Mouse (Mus musculus): ENCODE measurements around the gene Sema6d. TPM values are rescaled to one million over a fixed set of nuclear protein-coding genes. Genes with fewer than 3 reads are reported as not detected.

Gene Sema6d
- polyA plus RNA-seq, 2 experiments, result 2.2 to 3.2 TPM

DNA sequence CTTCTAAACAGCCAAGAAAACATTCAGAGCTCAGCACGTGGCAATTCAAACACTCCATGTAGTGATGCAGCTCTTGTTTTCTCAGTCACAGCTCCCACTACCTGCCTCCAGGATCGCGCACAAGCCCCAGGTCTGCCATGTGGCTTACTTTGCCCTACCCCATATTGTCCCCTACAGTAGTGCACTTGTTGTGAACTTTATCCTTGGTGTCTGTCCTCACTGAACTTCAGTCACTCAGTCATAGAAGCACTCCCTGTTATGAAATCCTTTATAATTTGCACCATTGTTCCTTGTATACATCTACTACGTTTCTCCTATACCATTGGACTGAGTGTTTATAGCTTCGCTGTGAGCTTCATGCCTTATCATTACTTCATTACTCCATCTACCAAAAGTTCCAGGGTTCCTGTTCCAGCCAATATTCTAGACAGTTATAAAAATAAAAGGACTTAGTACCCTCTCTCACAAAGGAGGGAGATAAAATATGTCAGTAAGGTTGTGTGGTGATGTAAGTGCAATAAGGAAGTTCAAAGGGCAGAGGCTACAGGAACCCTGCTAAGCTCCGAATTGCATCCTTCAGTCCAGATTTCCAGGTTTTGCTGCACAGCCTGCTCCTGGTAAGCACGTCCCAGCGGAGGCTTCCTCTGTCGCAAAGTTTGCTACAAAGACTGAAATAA lies 512.1 kb downstream of the Sema6d start:
- Histone ChIP-seq H3K9ac (replicated peaks) (no peak overlapping the region), H3K36me3 (replicated peaks; ENCODE audit: control insufficient read depth, insufficient read depth, low read depth) (no peaks in the 10 kb centered on the region), H3K27ac (no peak overlapping the region), H3K4me3 (ENCODE audit: insufficient read depth in 1 of 2, low read depth in 2 of 2, low read length in 2 of 2) (no peak overlapping the region), H3K9me3 (ENCODE audit: control insufficient read depth, low read length) (no peaks in the 10 kb centered on the region), H3K4me1 (replicated peaks; ENCODE audit: control insufficient read depth in 2 of 2, insufficient read depth in 2 of 2, low read length in 1 of 2) (peaks cover 0 to 2% of the 10 kb centered on the region in 2 experiments; a peak in 1 of 4 replicates), H3K4me2 (ENCODE audit: low read depth) (no peak overlapping the region), H3K27me3 (ENCODE audit: control insufficient read depth, insufficient read depth, low read length) (no peaks in the 10 kb centered on the region)
- no peak for TF ChIP-seq EP300 (IDR thresholded peaks at IDR 0.05; ENCODE audit: low read depth)
- TF ChIP-seq CTCF (IDR thresholded peaks at IDR 0.05; ENCODE audit: low read depth), result no peak
- no peak for ATAC-seq (ENCODE audit: insufficient read depth)
- 60% methylated on average over 9 of the region's 9 CpGs for WGBS (ENCODE audit: insufficient replicate concordance)
- no peak for DNase-seq (ENCODE audit: low read depth in 3 of 3, low spot score in 3 of 3)

DNA sequence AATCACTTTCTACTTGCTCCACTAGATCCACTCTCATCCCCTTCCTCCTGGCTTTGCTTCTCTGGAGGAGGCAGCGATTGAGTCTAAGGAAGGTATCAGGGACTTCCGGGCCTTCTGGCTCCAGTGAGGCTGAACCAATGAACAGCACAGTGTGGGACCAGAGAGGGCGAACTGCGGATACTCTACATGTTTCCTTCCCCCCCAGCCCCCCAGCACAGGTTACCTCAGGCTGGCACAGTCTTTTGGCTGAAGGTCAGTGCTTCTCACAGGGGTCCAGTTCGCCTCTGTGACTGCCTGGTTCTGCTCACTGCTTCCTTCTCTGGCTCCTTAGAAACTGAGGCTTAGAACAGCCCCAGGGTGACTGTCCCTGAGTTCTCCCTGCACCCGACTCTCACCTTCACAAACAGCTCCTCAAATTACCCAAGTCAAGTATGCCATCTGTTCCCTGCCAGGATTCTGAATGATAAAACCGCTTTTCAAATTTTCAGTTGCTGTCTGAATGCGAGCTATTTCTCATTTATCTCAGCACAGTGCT lies 512.7 kb downstream of the Sema6d start:
- Histone ChIP-seq H3K4me2 (ENCODE audit: low read depth) (no peak overlapping the region), H3K27me3 (ENCODE audit: control insufficient read depth, insufficient read depth, low read length) (no peaks in the 10 kb centered on the region), H3K4me3 (ENCODE audit: insufficient read depth in 1 of 2, low read depth in 2 of 2, low read length in 2 of 2) (no peak overlapping the region), H3K4me1 (replicated peaks; ENCODE audit: control insufficient read depth in 2 of 2, insufficient read depth in 2 of 2, low read length in 1 of 2) (peaks cover 0 to 2% of the 10 kb centered on the region in 2 experiments; a peak in 1 of 4 replicates), H3K27ac (no peak overlapping the region), H3K36me3 (replicated peaks; ENCODE audit: control insufficient read depth, insufficient read depth, low read depth) (no peaks in the 10 kb centered on the region), H3K9me3 (ENCODE audit: control insufficient read depth, low read length) (no peaks in the 10 kb centered on the region), H3K9ac (replicated peaks) (no peak overlapping the region)
- DNase-seq (ENCODE audit: low read depth in 3 of 3, low spot score in 3 of 3) (no peak), ATAC-seq (ENCODE audit: insufficient read depth) (no peak)
- 40% methylated on average over 8 of the region's 8 CpGs for WGBS (ENCODE audit: insufficient replicate concordance)
- TF ChIP-seq EP300 (IDR thresholded peaks at IDR 0.05; ENCODE audit: low read depth) (no peak), CTCF (IDR thresholded peaks at IDR 0.05; ENCODE audit: low read depth) (no peak)

DNA sequence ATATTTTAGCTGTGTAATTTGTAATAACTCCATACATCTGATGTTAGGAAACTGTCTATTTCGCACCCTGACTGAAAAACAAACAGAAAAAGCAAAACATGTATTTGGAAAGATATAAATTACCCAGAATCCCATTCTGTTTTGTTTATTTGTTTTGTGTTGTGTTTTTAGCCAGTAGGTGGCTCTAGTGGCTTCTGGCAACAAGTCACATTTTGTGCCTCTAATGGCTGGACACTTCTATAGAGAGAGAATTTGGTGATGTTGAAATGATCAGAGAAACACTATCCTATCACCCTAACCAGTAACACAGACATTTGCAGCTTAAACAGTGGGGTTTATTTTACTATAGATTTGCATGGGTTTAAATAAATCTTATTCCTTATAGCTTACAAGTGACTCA lies 515.6 kb downstream of the Sema6d start:
- Histone ChIP-seq H3K4me2 (ENCODE audit: low read depth) (no peak overlapping the region), H3K4me1 (replicated peaks; ENCODE audit: control insufficient read depth in 2 of 2, insufficient read depth in 2 of 2, low read length in 1 of 2) (peaks cover 0 to 9% of the 10 kb centered on the region in 2 experiments; a peak in 2 of 4 replicates), H3K4me3 (ENCODE audit: insufficient read depth in 1 of 2, low read depth in 2 of 2, low read length in 2 of 2) (no peak overlapping the region), H3K9me3 (ENCODE audit: control insufficient read depth, low read length) (no peaks in the 10 kb centered on the region), H3K27ac (no peak overlapping the region), H3K9ac (replicated peaks) (no peak overlapping the region), H3K36me3 (replicated peaks; ENCODE audit: control insufficient read depth, insufficient read depth, low read depth) (no peaks in the 10 kb centered on the region), H3K27me3 (ENCODE audit: control insufficient read depth, insufficient read depth, low read length) (peaks cover 10% of the 10 kb centered on the region)
- 62% methylated on average over 1 of the region's 1 CpGs for WGBS (ENCODE audit: insufficient replicate concordance)
- DNase-seq (ENCODE audit: low read depth in 3 of 3, low spot score in 3 of 3) (no peak), ATAC-seq (ENCODE audit: insufficient read depth) (no peak)
- TF ChIP-seq CTCF (IDR thresholded peaks at IDR 0.05; ENCODE audit: low read depth), result no peak
- TF ChIP-seq EP300 (IDR thresholded peaks at IDR 0.05; ENCODE audit: low read depth), result no peak

DNA sequence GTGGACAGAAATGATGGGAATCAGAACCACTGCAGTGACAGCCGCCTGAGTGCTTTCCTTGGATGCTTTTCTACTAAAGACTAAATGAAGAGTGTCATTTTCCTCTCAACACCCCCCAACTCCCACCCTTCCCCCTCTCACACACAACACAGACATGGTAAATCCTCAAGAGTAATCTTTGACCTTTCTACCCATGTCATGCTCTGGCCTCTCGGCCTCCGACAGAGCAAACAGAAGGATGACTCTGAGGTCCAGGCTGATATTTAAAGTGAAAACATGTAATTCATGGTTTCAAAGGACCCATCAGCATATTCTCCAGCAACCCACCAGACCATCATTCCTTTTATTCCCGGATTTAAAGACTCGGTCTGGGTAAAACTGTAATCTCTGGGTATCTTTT lies 518.2 kb downstream of the Sema6d start:
- no peak for DNase-seq (ENCODE audit: low read depth in 3 of 3, low spot score in 3 of 3)
- no peak overlapping the region for H3K4me2 ChIP-seq (ENCODE audit: low read depth)
- WGBS (ENCODE audit: insufficient replicate concordance), result 51% methylated on average over 5 of the region's 5 CpGs

DNA sequence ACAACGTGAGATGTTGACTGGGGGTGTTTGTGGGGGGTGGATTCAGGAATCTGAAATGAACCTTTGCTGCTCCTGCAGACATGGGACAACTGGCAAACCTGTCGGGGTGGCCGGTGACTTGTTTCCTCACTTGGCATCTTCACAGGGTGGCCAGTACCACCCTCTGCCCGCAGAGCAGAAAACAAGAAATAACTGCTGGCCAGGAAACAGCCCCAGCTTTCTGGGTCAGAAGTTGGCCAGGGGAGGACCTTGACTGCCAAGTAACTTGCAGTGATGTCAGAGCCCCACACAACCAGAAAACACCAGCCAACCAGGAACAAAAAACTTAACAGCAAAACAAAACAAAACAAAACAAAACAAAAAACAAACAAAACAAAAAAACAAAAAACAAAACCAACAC lies 518.8 kb downstream of the Sema6d start:
- Histone ChIP-seq H3K9me3 (ENCODE audit: control insufficient read depth, low read length) (no peaks in the 10 kb centered on the region), H3K4me2 (ENCODE audit: low read depth) (no peak overlapping the region), H3K27me3 (ENCODE audit: control insufficient read depth, insufficient read depth, low read length) (peaks cover 27% of the 10 kb centered on the region), H3K27ac (no peak overlapping the region), H3K4me1 (replicated peaks; ENCODE audit: control insufficient read depth in 2 of 2, insufficient read depth in 2 of 2, low read length in 1 of 2) (peaks cover 0 to 7% of the 10 kb centered on the region in 2 experiments; a peak in 1 of 4 replicates), H3K9ac (replicated peaks) (no peak overlapping the region), H3K4me3 (ENCODE audit: insufficient read depth in 1 of 2, low read depth in 2 of 2, low read length in 2 of 2) (no peak overlapping the region), H3K36me3 (replicated peaks; ENCODE audit: control insufficient read depth, insufficient read depth, low read depth) (no peaks in the 10 kb centered on the region)
- no peak for ATAC-seq (ENCODE audit: insufficient read depth)
- WGBS (ENCODE audit: insufficient replicate concordance), result 37% methylated on average over 4 of the region's 4 CpGs
- TF ChIP-seq CTCF (IDR thresholded peaks at IDR 0.05; ENCODE audit: low read depth) (no peak), EP300 (IDR thresholded peaks at IDR 0.05; ENCODE audit: low read depth) (no peak)
- DNase-seq (ENCODE audit: low read depth in 3 of 3, low spot score in 3 of 3), result no peak

More for the DNA sequence above, 518.2 kb downstream of the Sema6d start:
- no peaks in the 10 kb centered on the region for H3K36me3 ChIP-seq (replicated peaks; ENCODE audit: control insufficient read depth, insufficient read depth, low read depth)
- no peak overlapping the region for H3K9ac ChIP-seq (replicated peaks)
- TF ChIP-seq CTCF (IDR thresholded peaks at IDR 0.05; ENCODE audit: low read depth) (no peak), EP300 (IDR thresholded peaks at IDR 0.05; ENCODE audit: low read depth) (no peak)
- H3K27ac ChIP-seq, result no peak overlapping the region
- H3K9me3 ChIP-seq (ENCODE audit: control insufficient read depth, low read length), result no peaks in the 10 kb centered on the region
- H3K4me1 ChIP-seq (replicated peaks; ENCODE audit: control insufficient read depth in 2 of 2, insufficient read depth in 2 of 2, low read length in 1 of 2), result peaks cover 0 to 7% of the 10 kb centered on the region in 2 experiments; a peak in 1 of 4 replicates
- ATAC-seq (ENCODE audit: insufficient read depth), result no peak
- no peak overlapping the region for H3K4me3 ChIP-seq (ENCODE audit: insufficient read depth in 1 of 2, low read depth in 2 of 2, low read length in 2 of 2)
- peaks cover 27% of the 10 kb centered on the region for H3K27me3 ChIP-seq (ENCODE audit: control insufficient read depth, insufficient read depth, low read length)
